Mouse (Mus musculus) heart, embryonic 16.5 days (tissue): ENCODE data around the gene Rfxank. TPM values are rescaled to one million over a fixed set of nuclear protein-coding genes. Genes with fewer than 3 reads are reported as not detected.

Experiments
- ATAC-seq: fragments of 200-750 bp; cut with Nextera tagmentation; replicated peaks from 2 replicates; pipeline ENCODE4 v1.8.0; 2017; ENCODE audit warnings: moderate number of reproducible peaks; ENCODE audit not compliant: insufficient read depth, low FRiP score; ENCODE audit errors: extremely low read depth
- H3K27ac ChIP-seq: fragments of 300-500 bp; sonication (generic); 2 replicates; pipeline ENCODE4 v1.5.1; 2014; ENCODE audit warnings: mild to moderate bottlenecking, low read length, control low read depth, moderate library complexity
- H3K27me3 ChIP-seq: fragments of 300-500 bp; sonication (generic); 2 replicates; pipeline ENCODE4 v1.6.1; 2014; ENCODE audit warnings: low read length, mixed read lengths; ENCODE audit not compliant: control insufficient read depth, insufficient read depth
- H3K36me3 ChIP-seq: fragments of 300-500 bp; sonication (generic); 2 replicates; pipeline ENCODE4 v1.6.1; 2014; ENCODE audit not compliant: control insufficient read depth, insufficient read depth
- H3K4me1 ChIP-seq: fragments of 300-500 bp; sonication (generic); 2 replicates; pipeline ENCODE4 v1.6.1; 2014; ENCODE audit warnings: low read length, mixed read lengths; ENCODE audit not compliant: control insufficient read depth, insufficient read depth
- H3K4me2 ChIP-seq: fragments of 300-500 bp; sonication (generic); 2 replicates; pipeline ENCODE4 v1.6.1; 2014; ENCODE audit warnings: low read depth, mild to moderate bottlenecking, control low read depth, low read length
- H3K4me3 ChIP-seq: fragments of 300-500 bp; sonication (generic); 2 replicates; pipeline ENCODE4 v1.5.1; 2014; ENCODE audit warnings: mild to moderate bottlenecking, control low read depth, low read length
- H3K9ac ChIP-seq: fragments of 300-500 bp; sonication (generic); 2 replicates; pipeline ENCODE4 v1.6.1; 2014; ENCODE audit warnings: low read length, control low read depth
- H3K9me3 ChIP-seq: fragments of 300-500 bp; sonication (generic); replicated peaks from 2 replicates; pipeline ENCODE4 v1.6.1; 2016; ENCODE audit warnings: low read length; ENCODE audit not compliant: control insufficient read depth
- WGBS: fragments of 180-500 bp; shearing (Covaris S2); extraction: QIAGEN DNeasy Blood & Tissue Kit; methylation state at CpG from one replicate; pipeline ENCODE4 v1.1.7; 2014; 5-methylcytosine and 5-hydroxymethylcytosine counted together
- polyA plus RNA-seq: library from polyadenylated mRNA; unstranded; fragments of >200 nt; fragmentation: Nextera tagmentation; extraction: Ambion mirVana; gene quantifications from 2 replicates; pipeline ENCODE4 v1.2.1, GENCODE M21; 2015

Rfxank gene
- polyA plus RNA-seq, 1 experiment from 2014 or later = 21.0 TPM

DNA sequence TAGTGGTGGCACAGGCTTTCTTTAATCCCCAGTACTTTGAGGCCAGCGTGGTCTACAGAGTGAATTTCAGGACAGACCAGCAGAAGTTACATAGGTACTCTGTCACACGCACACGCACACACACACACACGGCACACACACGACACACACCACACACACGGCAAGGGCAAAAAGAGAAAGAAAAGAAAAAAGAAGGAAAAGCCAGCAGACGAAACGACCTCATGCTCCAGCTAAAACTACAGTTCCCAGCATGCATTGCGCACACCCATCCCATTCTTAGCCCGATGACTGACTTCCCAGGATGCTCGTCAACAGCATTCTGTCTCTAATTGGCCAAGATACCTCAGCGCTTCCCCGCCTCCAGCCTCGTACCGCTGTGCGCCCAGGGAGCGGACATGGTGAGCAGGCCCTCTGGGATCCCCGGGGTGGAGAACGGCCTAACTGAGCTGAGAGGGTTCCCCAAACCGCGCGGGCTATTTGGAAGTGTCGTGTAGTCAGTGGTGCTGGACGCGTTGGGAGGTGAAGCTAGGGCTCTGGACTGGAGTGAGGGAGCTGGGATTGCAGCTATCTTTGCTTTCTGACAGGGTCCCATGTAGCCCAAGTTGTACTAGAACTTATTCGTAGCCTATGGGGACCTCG is 33.2 kb upstream of the Rfxank start, which contains the start of gene Tmem161a:
TSS of gene Tmem161a (plus strand) at position 314 of the 639 bp plus-strand sequence.
- peak within 1 kb of the TSS; percentile 62 for H3K27ac ChIP-seq
- H3K4me1 ChIP-seq = peaks cover 19% of the 10 kb centered on the region
- H3K9ac ChIP-seq = peak within 1 kb of the TSS; percentile 77
- peaks cover 5% of the 10 kb centered on the region; the same call in 1 of the 2 replicates for H3K36me3 ChIP-seq
- peak within 1 kb of the TSS; percentile 77 for H3K4me2 ChIP-seq
- peak; percentile 97 for ATAC-seq
- WGBS = 3% methylated on average over 27 of the region's 27 CpGs
- H3K4me3 ChIP-seq = peak within 1 kb of the TSS; percentile 60
- H3K9me3 ChIP-seq = no peaks in the 10 kb centered on the region
- peaks cover 2% of the 10 kb centered on the region; the same call in 1 of the 2 replicates for H3K27me3 ChIP-seq

DNA sequence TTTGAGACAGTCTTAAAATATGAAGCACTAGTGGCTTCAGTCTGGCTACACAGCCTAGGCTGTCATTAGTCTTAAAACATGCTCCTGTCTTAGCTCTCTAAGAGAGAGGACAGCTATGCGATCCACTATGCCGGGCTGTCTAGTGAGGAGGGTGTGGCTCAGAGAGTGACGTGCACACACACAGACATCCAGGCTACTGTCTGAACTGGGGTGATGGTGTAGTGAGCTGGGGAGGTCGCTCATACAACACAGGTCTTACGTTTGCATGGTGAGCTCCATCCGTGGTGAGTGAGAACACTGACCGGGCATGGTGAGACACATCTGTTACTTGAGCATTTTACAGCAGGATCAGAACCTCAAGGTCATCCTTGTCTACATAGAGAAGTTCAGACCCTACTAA is 32.3 kb upstream of the Rfxank start:
- Histone ChIP-seq H3K4me1 (peaks cover 22% of the 10 kb centered on the region), H3K4me2 (peak overlapping the region; percentile 77; the same call in 1 of the 2 replicates), H3K36me3 (no peaks in the 10 kb centered on the region), H3K9ac (no peak overlapping the region), H3K27ac (no peak overlapping the region), H3K9me3 (no peaks in the 10 kb centered on the region), H3K27me3 (peaks cover 5% of the 10 kb centered on the region; the same call in 1 of the 2 replicates), H3K4me3 (no peak overlapping the region)
- 81% methylated on average over 7 of the region's 7 CpGs for WGBS
- no peak for ATAC-seq

DNA sequence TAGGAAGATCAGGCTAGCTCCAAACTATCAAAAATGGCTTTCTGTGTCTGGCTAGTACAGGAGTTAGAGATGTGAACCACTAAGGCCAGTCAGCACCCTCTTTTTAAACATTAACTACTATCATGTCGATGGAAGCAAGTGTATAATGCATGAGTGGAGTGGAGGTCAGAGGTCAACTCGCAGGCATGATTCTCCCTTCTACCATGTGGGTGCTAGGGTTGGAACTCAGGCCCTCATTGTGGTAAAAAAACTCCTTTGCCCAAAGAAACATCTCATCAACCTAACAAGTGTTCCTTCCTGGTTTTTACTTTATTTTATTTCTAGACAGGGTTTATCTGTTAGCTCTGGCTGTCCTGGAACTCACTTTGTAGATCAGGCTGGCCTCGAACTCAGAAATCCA is 31.8 kb upstream of the Rfxank start:
- no peak overlapping the region for H3K27ac ChIP-seq
- H3K27me3 ChIP-seq = peaks cover 9% of the 10 kb centered on the region
- H3K36me3 ChIP-seq = no peaks in the 10 kb centered on the region
- no peak overlapping the region for H3K9ac ChIP-seq
- no peak overlapping the region for H3K4me2 ChIP-seq
- H3K4me3 ChIP-seq = no peak overlapping the region
- WGBS = 70% methylated on average over 3 of the region's 3 CpGs
- no peak for ATAC-seq
- H3K9me3 ChIP-seq = no peaks in the 10 kb centered on the region
- peaks cover 22% of the 10 kb centered on the region for H3K4me1 ChIP-seq

DNA sequence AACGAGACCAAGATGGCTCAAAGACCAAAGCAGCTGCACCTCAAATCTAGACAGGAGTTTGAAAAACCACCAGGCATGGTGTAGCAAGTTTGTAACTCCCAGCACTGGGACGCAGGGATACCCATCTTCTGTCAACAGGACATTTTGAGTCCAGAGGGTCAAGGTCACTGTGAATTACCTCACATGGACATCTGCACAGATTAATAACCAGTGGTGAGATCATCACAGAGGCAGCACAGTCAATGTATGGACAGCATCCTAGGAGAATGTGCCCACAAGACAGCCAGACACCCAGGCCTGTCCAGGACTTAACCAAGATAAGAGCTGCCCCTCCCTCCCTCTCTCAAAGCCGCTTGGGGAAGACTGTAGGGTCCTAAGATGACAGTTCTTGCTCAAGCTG is 31.2 kb upstream of the Rfxank start:
- 66% methylated on average over 3 of the region's 3 CpGs for WGBS
- Histone ChIP-seq H3K27ac (no peak overlapping the region), H3K27me3 (peaks cover 10% of the 10 kb centered on the region), H3K4me3 (no peak overlapping the region), H3K36me3 (no peaks in the 10 kb centered on the region), H3K4me2 (no peak overlapping the region), H3K9me3 (no peaks in the 10 kb centered on the region), H3K9ac (no peak overlapping the region), H3K4me1 (peaks cover 22% of the 10 kb centered on the region)
- no peak for ATAC-seq

DNA sequence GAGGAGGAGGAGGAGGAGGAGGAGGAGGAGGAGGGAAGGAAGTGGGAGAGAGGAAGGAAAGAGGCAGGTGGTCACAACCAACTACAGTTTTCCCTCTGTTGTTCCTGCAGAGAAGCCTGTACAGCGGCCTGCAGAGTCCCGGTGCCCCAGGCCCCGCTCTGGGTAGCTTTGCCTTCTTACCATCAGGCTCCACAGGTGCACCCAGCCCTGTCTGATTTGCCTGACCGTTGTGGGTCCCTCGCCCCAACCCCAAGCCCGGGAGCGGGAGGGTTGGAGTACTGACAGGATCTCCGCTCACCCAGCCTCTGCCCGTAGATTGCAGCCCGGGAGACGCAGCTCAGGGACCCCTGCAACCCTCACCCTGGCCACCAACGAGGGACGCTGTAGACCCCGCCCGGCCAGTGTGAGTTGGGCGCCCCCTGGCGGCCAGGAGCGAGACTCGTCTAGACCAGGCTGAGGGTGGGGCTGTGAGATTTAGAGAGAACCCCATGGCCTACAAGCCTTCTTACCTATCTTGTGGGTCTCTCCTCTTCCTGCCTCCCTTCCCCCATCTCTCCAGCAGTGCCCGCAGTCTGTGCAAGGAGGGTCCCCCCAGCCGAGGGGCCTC is 27.7 kb upstream of the Rfxank start:
- no peaks in the 10 kb centered on the region for H3K36me3 ChIP-seq
- H3K4me1 ChIP-seq = peaks cover 5% of the 10 kb centered on the region; the same call in 1 of the 2 replicates
- peak overlapping the region; percentile 49 for H3K9ac ChIP-seq
- H3K27me3 ChIP-seq = peaks cover 12% of the 10 kb centered on the region
- H3K9me3 ChIP-seq = no peaks in the 10 kb centered on the region
- H3K4me3 ChIP-seq = peak overlapping the region; percentile 38
- H3K27ac ChIP-seq = no peak overlapping the region
- peak overlapping the region; percentile 66 for H3K4me2 ChIP-seq
- WGBS = 3% methylated on average over 21 of the region's 21 CpGs
- peak; percentile 73 for ATAC-seq

DNA sequence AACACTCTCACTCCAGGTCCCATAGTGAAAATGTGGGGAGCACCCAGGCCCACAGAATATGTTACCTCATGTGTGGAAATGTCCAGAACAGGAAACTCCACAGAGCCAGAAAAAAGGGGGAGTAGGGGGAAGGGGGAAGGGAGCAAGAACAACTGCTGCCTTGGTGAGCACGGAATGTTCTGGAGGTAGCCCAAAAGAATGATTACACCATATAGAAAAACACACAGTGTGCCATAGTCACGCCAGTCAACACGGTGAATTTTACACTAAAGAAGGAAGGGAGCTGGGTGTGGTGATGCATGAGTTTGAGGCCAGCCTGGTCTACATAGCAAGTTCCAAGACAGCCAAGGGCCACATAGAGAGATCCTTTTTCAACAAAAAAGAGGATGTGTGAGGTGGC is 24.4 kb upstream of the Rfxank start:
- WGBS = 81% methylated on average over 3 of the region's 3 CpGs
- Histone ChIP-seq H3K4me3 (no peak overlapping the region), H3K4me2 (no peak overlapping the region), H3K27me3 (peaks cover 14% of the 10 kb centered on the region), H3K9ac (no peak overlapping the region), H3K9me3 (no peaks in the 10 kb centered on the region), H3K27ac (no peak overlapping the region), H3K4me1 (peaks cover 2% of the 10 kb centered on the region; the same call in 1 of the 2 replicates), H3K36me3 (no peaks in the 10 kb centered on the region)
- no peak for ATAC-seq

DNA sequence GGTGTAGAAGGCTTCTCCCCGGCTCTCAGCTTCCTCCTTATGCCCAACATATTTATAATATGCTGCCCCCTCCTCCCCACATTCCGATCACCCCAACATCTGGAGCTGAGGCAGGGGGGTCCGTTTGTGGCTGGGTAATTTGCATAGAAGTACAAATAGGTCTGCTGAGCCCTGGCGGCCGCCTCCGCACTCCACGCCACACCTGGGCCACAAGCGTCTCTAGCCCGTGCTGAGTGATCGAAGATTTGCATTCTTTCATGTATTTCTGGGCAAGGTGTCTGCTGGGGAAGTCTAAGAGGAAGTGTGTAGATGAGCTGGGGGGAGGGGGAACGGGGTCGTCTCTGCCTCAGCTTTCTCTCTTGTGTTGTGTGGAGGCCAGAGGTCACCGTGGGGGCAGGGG is 21.1 kb upstream of the Rfxank start:
- no peaks in the 10 kb centered on the region for H3K36me3 ChIP-seq
- no peak overlapping the region for H3K27ac ChIP-seq
- ATAC-seq = no peak
- no peak overlapping the region for H3K4me2 ChIP-seq
- no peaks in the 10 kb centered on the region for H3K9me3 ChIP-seq
- H3K4me1 ChIP-seq = peaks cover 2% of the 10 kb centered on the region; the same call in 1 of the 2 replicates
- 53% methylated on average over 13 of the region's 13 CpGs for WGBS
- H3K27me3 ChIP-seq = peaks cover 5% of the 10 kb centered on the region; the same call in 1 of the 2 replicates
- no peak overlapping the region for H3K9ac ChIP-seq
- no peak overlapping the region for H3K4me3 ChIP-seq

DNA sequence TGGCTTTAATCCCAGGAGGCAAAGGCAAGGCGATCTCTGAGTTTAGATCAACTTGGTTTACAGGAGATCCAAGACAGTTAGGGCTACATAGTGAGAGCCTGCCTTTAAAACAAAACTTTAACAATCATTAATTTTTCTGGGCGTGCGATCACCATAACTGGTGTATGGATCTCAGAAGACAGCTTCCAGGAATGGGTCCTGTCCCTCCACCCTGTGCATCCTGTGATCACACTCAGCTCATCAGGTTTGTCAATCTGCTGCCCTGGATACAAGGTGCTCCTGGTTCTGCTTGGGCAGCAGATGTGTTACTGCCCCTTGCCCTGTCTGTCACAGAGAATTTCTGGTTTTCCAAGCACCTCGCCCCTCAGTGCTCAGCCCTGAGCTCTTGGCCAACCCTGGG is 20.3 kb upstream of the Rfxank start:
- Histone ChIP-seq H3K27ac (no peak overlapping the region), H3K4me3 (no peak overlapping the region), H3K9me3 (no peaks in the 10 kb centered on the region), H3K4me1 (peaks cover 2% of the 10 kb centered on the region; the same call in 1 of the 2 replicates), H3K9ac (no peak overlapping the region), H3K27me3 (peaks cover 4% of the 10 kb centered on the region; the same call in 1 of the 2 replicates), H3K36me3 (no peaks in the 10 kb centered on the region), H3K4me2 (no peak overlapping the region)
- no peak for ATAC-seq
- 87% methylated on average over 4 of the region's 4 CpGs for WGBS
